Mouse (Mus musculus) left cerebral cortex, postnatal 36 days (tissue): ENCODE data around the gene Lipf. TPM values are rescaled to one million over a fixed set of nuclear protein-coding genes. Genes with fewer than 3 reads are reported as not detected.

Experiments used
- DNase-seq, 2 experiments: peaks; one replicate each; pipeline ENCODE4 v3.0.0; 2021 to 2022; ENCODE audit warnings: low spot score in 2 of 2, mixed read lengths in 1 of 2
- intact Hi-C: fragments of 180-260 bp; cut with DNase I; formaldehyde crosslinking; loops from one replicate; pipeline ENCODE4 v1.15.1; 2025
- total RNA-seq, 2 experiments: library from RNA; stranded (reverse); gene quantifications; 2 replicates each; pipeline ENCODE4 v1.2.3; 2021

Gene Lipf
- total RNA-seq, result not detected

DNA sequence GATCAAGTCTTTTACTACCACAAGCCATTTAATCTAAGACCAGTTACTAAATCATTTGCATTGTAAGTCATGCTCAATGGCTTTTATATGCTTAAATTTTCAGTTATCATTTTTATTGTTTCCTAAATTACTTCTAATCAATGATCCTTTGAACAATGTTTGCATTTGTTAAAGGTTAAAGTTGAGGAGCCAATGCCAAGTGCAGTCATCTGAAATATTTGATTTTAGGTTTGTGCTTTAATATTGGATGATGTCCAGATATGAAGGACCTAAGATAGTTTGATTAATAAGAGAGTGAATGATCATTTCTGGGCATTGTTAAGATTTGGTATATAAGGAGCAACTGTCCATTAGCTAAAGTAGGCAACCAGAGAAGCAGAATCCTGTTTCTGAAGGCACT lies at the start of gene Lipf:
Lipf (plus strand) TSS at position 301 of the 400 bp plus-strand sequence.
- no peak for DNase-seq
- intact Hi-C loops, result no loop called here

DNA sequence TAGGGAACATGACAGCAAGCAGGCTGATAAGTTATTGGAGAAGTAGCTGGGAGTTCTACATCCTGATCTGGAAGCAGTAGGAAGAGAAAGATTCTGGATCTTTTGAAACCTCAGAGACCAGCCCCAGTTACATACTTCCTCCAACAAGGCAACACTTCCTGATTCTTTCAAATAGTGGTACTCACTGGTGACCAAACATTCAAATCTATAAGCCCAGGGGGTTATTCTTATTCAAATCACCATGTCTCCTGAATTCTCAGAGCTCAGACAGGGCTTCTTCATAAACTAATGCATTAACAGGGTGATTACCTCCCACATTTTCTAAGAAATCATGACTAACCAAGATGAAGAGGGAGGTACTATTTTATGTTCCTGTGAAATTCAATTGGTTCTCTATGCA lies 36.9 kb upstream of the Lipf start:
- DNase-seq, result no peak
- intact Hi-C loops, result no loop called here

DNA sequence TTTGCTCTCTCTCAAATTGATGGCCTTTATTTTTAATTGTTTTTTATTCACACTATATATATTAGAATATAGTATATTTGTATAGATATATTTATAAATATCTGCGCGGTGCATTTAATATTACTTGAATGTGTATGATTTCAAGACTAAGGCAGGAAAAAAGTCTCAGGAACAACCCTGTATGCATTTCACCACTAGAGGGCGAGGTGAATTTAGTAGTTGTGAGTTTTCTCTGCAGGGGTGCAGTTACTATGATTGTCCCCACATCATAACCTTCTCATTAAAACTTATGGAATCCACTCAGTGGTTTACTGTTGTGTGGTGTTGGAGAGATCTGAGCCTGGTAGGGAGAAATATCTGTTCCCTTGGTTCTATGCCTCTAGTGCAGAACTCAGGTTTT lies 18.0 kb downstream of the Lipf start:
- intact Hi-C loops, result no loop called here
- no peak for DNase-seq

- no peak for DNase-seq
- intact Hi-C loops, result no loop called here
Observed at GRCm38 (mm10) chr19:33983043-33983442, 22.1 kb downstream of the Lipf start.

GRCm38 (mm10) chr19:34008002-34008401 lies 47.0 kb downstream of the Lipf start, which contains the start of gene Lipk:
Gene Lipk (plus strand): TSS chr19:34008290.
- no peak for DNase-seq
- intact Hi-C loops, result no loop called here

GRCm38 (mm10) chr19:34021440-34022172 lies 60.6 kb downstream of the Lipf start:
- no peak for DNase-seq
- intact Hi-C loops, result loop anchor here (5.0 kb wide), 1 partner anchor 639 kb away; no protein-coding TSS in a partner anchor

DNA sequence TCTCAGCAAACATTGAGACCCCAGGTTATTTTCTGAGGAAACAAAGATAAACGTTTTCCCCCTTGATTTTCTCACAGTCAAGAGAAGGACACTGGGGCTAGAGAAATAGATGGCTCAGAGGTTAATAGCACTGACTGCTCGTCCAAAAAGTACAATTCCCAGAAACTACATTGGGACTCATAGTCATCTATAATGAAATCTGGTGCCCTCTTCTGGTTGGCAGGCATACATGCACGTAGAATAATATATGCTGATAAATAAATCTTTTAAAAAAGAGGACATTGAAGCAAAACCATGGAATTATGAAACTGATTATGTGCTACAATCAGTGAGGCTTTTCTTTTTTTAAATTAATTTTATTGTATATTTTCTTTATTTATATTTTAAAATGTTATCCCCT lies 61.8 kb downstream of the Lipf start:
- intact Hi-C loops, result loop anchor here (5.0 kb wide), 1 partner anchor 640 kb away; no protein-coding TSS in a partner anchor
- DNase-seq, result no peak

Other genes starting within 250 kb of the Lipf start
- under 1 TPM in 1 of 2 experiments, not detected in 1; 0.25 TPM for gene Lipo2, start 209.8 kb upstream of the Lipf start, total RNA-seq
- 1 to 10 TPM; 4.6 to 5.1 TPM for gene Lipo3, start 199.2 kb upstream of the Lipf start, total RNA-seq
- not detected for gene Lipo1, start 173.7 kb upstream of the Lipf start, total RNA-seq
- gene Lipk, start 47.1 kb downstream of the Lipf start, total RNA-seq, result not detected
- gene Lipn, start 106.2 kb downstream of the Lipf start, total RNA-seq, result not detected
- gene Lipm, start 139.7 kb downstream of the Lipf start, total RNA-seq, result not detected
- gene Ankrd22, start 204.9 kb downstream of the Lipf start, total RNA-seq, result under 1 TPM in 1 of 2 experiments, not detected in 1; 0.41 TPM
- gene Stambpl1, start 231.0 kb downstream of the Lipf start, total RNA-seq, result 10 to 100 TPM; 18.0 to 18.4 TPM